ENCODE assay signal across 8 mouse cellular contexts in the genomic region with DNA sequence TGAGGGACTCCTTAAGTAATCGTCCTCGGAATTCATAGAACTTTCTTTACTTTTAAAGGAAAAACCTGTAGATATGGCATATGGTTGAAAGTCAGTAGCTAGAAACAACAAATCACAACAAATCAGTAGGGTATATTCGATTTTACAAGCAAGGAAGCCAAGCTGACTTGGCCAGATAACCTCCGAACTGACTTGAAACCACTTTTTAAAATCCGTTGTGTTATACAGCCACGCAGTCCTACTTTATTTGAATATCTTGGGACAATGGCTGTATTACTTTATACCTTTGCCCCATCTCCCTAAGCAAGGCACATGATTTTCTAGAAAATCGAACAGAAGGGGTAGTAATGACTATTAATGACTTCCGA. TPM values are rescaled to one million over a fixed set of nuclear protein-coding genes. Genes with fewer than 3 reads are reported as not detected.
A peak's percentile ranks its signal among the peaks of the same experiment; 100 is the strongest.
DNase-seq lines count a peak whose midpoint lies in the region; ATAC-seq and TF ChIP-seq lines count a peak whose summit lies in the region.

No protein-coding gene starts in this region.

- TF ChIP-seq EP300 in heart, postnatal 0 days (IDR thresholded peaks at IDR 0.05; ENCODE audit: low read depth), result no peak

- no peak overlapping the region for H3K9ac ChIP-seq in heart, postnatal 0 days (replicated peaks; ENCODE audit: low read depth, low read length)
- H3K9ac ChIP-seq in embryonic facial prominence, embryonic 11.5 days (replicated peaks; ENCODE audit: low read length), result no peak overlapping the region
- H3K9ac ChIP-seq in hindbrain, postnatal 0 days (replicated peaks; ENCODE audit: low read length), result no peak overlapping the region

- TF ChIP-seq CTCF in heart, postnatal 0 days (IDR thresholded peaks at IDR 0.05; ENCODE audit: low read depth), result no peak
- no peak for TF ChIP-seq CTCF in hindbrain, postnatal 0 days (IDR thresholded peaks at IDR 0.05; ENCODE audit: low read depth)

- no peaks in the 10 kb centered on the region for H3K9me3 ChIP-seq in heart, postnatal 0 days (replicated peaks; ENCODE audit: control insufficient read depth, low read length)
- no peaks in the 10 kb centered on the region for H3K9me3 ChIP-seq in embryonic facial prominence, embryonic 11.5 days (replicated peaks; ENCODE audit: control insufficient read depth, low read length)
- no peaks in the 10 kb centered on the region for H3K9me3 ChIP-seq in hindbrain, postnatal 0 days (ENCODE audit: low read length)

- H3K27ac ChIP-seq in heart, postnatal 0 days (ENCODE audit: low read depth), result no peak overlapping the region
- H3K27ac ChIP-seq in embryonic facial prominence, embryonic 11.5 days (replicated peaks; ENCODE audit: low read depth, low read length), result no peak overlapping the region
- no peak overlapping the region for H3K27ac ChIP-seq in hindbrain, postnatal 0 days

- H3K36me3 ChIP-seq in heart, postnatal 0 days (replicated peaks; ENCODE audit: control insufficient read depth, insufficient read depth, low read length), result peaks cover 27% of the 10 kb centered on the region
- H3K36me3 ChIP-seq in embryonic facial prominence, embryonic 11.5 days (replicated peaks; ENCODE audit: control insufficient read depth, insufficient read depth, low read depth, low read length), result no peaks in the 10 kb centered on the region
- H3K36me3 ChIP-seq in hindbrain, postnatal 0 days (ENCODE audit: insufficient read depth, low read length), result peaks cover 12% of the 10 kb centered on the region; the same call in 1 of the 2 replicates

- peak overlapping the region; percentile 62; the same call in 1 of the 2 replicates for H3K4me3 ChIP-seq in heart, postnatal 0 days (ENCODE audit: low read depth, low read length)
- no peak overlapping the region; the same call in 1 of the 2 replicates for H3K4me3 ChIP-seq in embryonic facial prominence, embryonic 11.5 days (ENCODE audit: low read depth, low read length)
- H3K4me3 ChIP-seq in hindbrain, postnatal 0 days (ENCODE audit: low read length), result peak overlapping the region; percentile 68

- intact Hi-C loops in heart, postnatal 36 days (cut with DNase I), result loop anchor here (2.0 to 10.0 kb wide), 3 partner anchors 36 to 323 kb away; no protein-coding TSS in a partner anchor

- no peak for DNase-seq in heart, postnatal 0 days (ENCODE audit: low spot score)
- DNase-seq in heart, postnatal 36 days, result no peak
- DNase-seq in embryonic facial prominence, embryonic 11.5 days (ENCODE audit: low spot score), result no peak
- no peak for DNase-seq in hindbrain, postnatal 0 days (ENCODE audit: low spot score)
- DNase-seq in B cell, adult 2 months, result no peak
- no peak for DNase-seq in spleen, postnatal 10 days (ENCODE audit: low spot score in 2 of 2)
- DNase-seq in right cerebral cortex, postnatal 36 days (ENCODE audit: low spot score in 2 of 2), result no peak

- H3K27me3 ChIP-seq in heart, postnatal 0 days (ENCODE audit: control insufficient read depth, insufficient read depth, low read length), result no peaks in the 10 kb centered on the region
- H3K27me3 ChIP-seq in embryonic facial prominence, embryonic 11.5 days (ENCODE audit: control insufficient read depth, insufficient read depth, low read length), result no peaks in the 10 kb centered on the region
- no peaks in the 10 kb centered on the region for H3K27me3 ChIP-seq in hindbrain, postnatal 0 days (ENCODE audit: insufficient read depth, low read length)

- H3K4me1 ChIP-seq in heart, postnatal 0 days (ENCODE audit: control insufficient read depth, insufficient read depth), result peaks cover 9% of the 10 kb centered on the region; the same call in 1 of the 2 replicates
- no peaks in the 10 kb centered on the region for H3K4me1 ChIP-seq in embryonic facial prominence, embryonic 11.5 days (ENCODE audit: control insufficient read depth, insufficient read depth, low read length)
- no peaks in the 10 kb centered on the region for H3K4me1 ChIP-seq in hindbrain, postnatal 0 days (ENCODE audit: insufficient read depth, low read length)

- peak overlapping the region; percentile 87; the same call in 1 of the 2 replicates for H3K4me2 ChIP-seq in heart, postnatal 0 days (ENCODE audit: low read depth, low read length)
- peak overlapping the region; percentile 74; the same call in 1 of the 2 replicates for H3K4me2 ChIP-seq in embryonic facial prominence, embryonic 11.5 days (ENCODE audit: low read depth, low read length)
- peak overlapping the region; percentile 70; the same call in 1 of the 2 replicates for H3K4me2 ChIP-seq in hindbrain, postnatal 0 days (ENCODE audit: low read depth, low read length)

- WGBS in heart, postnatal 0 days, result 45% methylated on average over 8 of the region's 8 CpGs
- WGBS in embryonic facial prominence, embryonic 11.5 days, result 50% methylated on average over 8 of the region's 8 CpGs
- WGBS in hindbrain, postnatal 0 days, result 55% methylated on average over 8 of the region's 8 CpGs

- ATAC-seq in heart, postnatal 0 days (ENCODE audit: insufficient read depth, low read depth), result no peak
- ATAC-seq in embryonic facial prominence, embryonic 11.5 days (replicated peaks; ENCODE audit: insufficient number of reproducible peaks, low FRiP score, low TSS enrichment, low read depth), result no peak
- no peak; the same call in 1 of the 2 replicates for ATAC-seq in hindbrain, postnatal 0 days
- ATAC-seq in megakaryocyte-erythroid progenitor cell, adult 5-6 weeks (replicated peaks; ENCODE audit: low FRiP score, low TSS enrichment, poor library complexity, severe bottlenecking), result peak; percentile 26; the same call in 1 of the 2 replicates

RNA-seq across cellular contexts. Expression of gene Nob1, which starts 0.4 kb away (rescaled TPM):
- total RNA-seq in heart, postnatal 0 days (2014; rRNA removed; ENCODE audit: low replicate concordance), result 9.4 and 26.1 TPM in 2 replicates
- polyA plus RNA-seq in heart, postnatal 0 days (2015; fragmentation: Nextera tagmentation; extraction: Ambion mirVana), result 32.4 and 35.6 TPM in 2 replicates
- total RNA-seq in heart, postnatal 36 days (2021), result 10 to 100 TPM; 21.6 to 24.1 TPM
- polyA plus RNA-seq in embryonic facial prominence, embryonic 11.5 days (2014; fragmentation: Nextera tagmentation; extraction: Ambion mirVana), result 81.9 and 82.4 TPM in 2 replicates
- total RNA-seq in hindbrain, postnatal 0 days (2014; rRNA removed), result 14.7 and 24.9 TPM in 2 replicates
- 48.9 and 49.5 TPM in 2 replicates for polyA plus RNA-seq in hindbrain, postnatal 0 days (2015; fragmentation: Nextera tagmentation; extraction: Ambion mirVana)
- total RNA-seq in megakaryocyte-erythroid progenitor cell, adult 5-6 weeks (2014; fragmentation: Nextera tagmentation), result 78.1 and 79.8 TPM in 2 replicates
- total RNA-seq in megakaryocyte-erythroid progenitor cell, adult 5-6 weeks (2017), result 46.1 and 50.2 TPM in 2 replicates

RNA-seq across cellular contexts. Expression of gene Wwp2, which starts 11.0 kb away (rescaled TPM):
- total RNA-seq in heart, postnatal 0 days (2014; rRNA removed; ENCODE audit: low replicate concordance), result 37.5 and 40.5 TPM in 2 replicates
- polyA plus RNA-seq in heart, postnatal 0 days (2015; fragmentation: Nextera tagmentation; extraction: Ambion mirVana), result 18.4 and 20.4 TPM in 2 replicates
- total RNA-seq in heart, postnatal 36 days (2021), result 10 to 100 TPM; 23.9 to 26.1 TPM
- polyA plus RNA-seq in embryonic facial prominence, embryonic 11.5 days (2014; fragmentation: Nextera tagmentation; extraction: Ambion mirVana), result 66.0 and 74.6 TPM in 2 replicates
- 36.2 and 41.9 TPM in 2 replicates for total RNA-seq in hindbrain, postnatal 0 days (2014; rRNA removed)
- 32.7 and 33.0 TPM in 2 replicates for polyA plus RNA-seq in hindbrain, postnatal 0 days (2015; fragmentation: Nextera tagmentation; extraction: Ambion mirVana)
- 39.4 and 53.2 TPM in 2 replicates for total RNA-seq in megakaryocyte-erythroid progenitor cell, adult 5-6 weeks (2014; fragmentation: Nextera tagmentation)
- 33.3 and 57.3 TPM in 2 replicates for total RNA-seq in megakaryocyte-erythroid progenitor cell, adult 5-6 weeks (2017)

RNA-seq across cellular contexts. Expression of gene Nqo1, which starts 22.2 kb away (rescaled TPM):
- 20.8 and 34.6 TPM in 2 replicates for total RNA-seq in heart, postnatal 0 days (2014; rRNA removed; ENCODE audit: low replicate concordance)
- polyA plus RNA-seq in heart, postnatal 0 days (2015; fragmentation: Nextera tagmentation; extraction: Ambion mirVana), result 19.7 and 19.9 TPM in 2 replicates
- total RNA-seq in heart, postnatal 36 days (2021), result 10 to 100 TPM; 33.2 to 57.3 TPM
- polyA plus RNA-seq in embryonic facial prominence, embryonic 11.5 days (2014; fragmentation: Nextera tagmentation; extraction: Ambion mirVana), result 13.8 and 15.0 TPM in 2 replicates
- 13.2 and 14.1 TPM in 2 replicates for total RNA-seq in hindbrain, postnatal 0 days (2014; rRNA removed)
- 22.1 and 23.7 TPM in 2 replicates for polyA plus RNA-seq in hindbrain, postnatal 0 days (2015; fragmentation: Nextera tagmentation; extraction: Ambion mirVana)
- 30.2 TPM in 2 replicates for total RNA-seq in megakaryocyte-erythroid progenitor cell, adult 5-6 weeks (2014; fragmentation: Nextera tagmentation)
- 18.4 and 30.4 TPM in 2 replicates for total RNA-seq in megakaryocyte-erythroid progenitor cell, adult 5-6 weeks (2017)
